Mouse (Mus musculus) fibroblast of lung, adult 2 months (primary cell): ENCODE measurements at regions not wholly inside any gene's neighbourhood (a gene's known extent, or its start where the extent isn't known, plus 50 kb on each side); places are given as distances from the start of the nearest gene placed in this dataset.
"Not testable (repeated sequence)": the region's sequence is repeated elsewhere in the genome, so short reads cannot be mapped to it uniquely, and the experiment has no call there.

ENCODE experiments used
- DNase-seq: peaks from one replicate; pipeline ENCODE4 v3.0.0-alpha.2; 2011; ENCODE audit warnings: low read depth

DNA sequence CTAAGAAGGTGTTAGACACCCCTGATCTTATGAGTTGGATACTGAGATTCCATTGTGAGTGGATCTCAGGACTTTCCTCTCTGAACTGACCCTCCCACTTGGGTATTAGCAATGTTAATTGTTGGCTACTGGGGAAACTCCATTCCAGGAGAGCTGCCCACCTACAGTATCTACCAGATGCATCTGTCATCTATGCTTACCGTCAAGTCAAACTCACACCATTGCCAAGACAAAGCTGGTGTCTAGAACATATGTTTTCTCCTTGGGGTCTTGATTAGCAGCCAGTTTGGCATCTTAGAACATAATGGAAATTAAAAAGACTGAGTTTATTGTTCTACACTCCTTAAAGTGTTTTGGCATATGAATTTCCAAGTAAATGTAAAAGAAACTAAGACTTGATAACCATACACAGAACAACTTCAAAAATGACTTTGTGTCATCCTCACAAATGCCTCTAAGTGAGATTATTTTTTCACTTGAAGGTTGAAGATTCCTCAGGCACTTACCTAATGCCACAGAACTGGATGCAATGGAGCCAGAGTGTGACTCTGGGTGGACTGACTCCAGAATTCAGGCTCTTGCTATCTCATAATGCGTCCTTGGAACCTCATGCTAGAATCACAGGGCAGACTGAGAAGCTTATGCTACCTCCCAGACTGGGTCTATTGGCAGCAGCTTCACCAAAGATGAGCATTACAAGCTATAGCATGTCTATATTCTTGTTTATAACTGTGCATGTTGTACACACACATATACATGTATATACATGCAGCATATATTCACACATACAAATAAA lies 107.5 kb upstream of the Rnf152 start:
- DNase-seq = no peak

GRCm38 (mm10) chr1:105462695-105463094 lies 106.2 kb upstream of the Rnf152 start:
- DNase-seq = no peak

DNA sequence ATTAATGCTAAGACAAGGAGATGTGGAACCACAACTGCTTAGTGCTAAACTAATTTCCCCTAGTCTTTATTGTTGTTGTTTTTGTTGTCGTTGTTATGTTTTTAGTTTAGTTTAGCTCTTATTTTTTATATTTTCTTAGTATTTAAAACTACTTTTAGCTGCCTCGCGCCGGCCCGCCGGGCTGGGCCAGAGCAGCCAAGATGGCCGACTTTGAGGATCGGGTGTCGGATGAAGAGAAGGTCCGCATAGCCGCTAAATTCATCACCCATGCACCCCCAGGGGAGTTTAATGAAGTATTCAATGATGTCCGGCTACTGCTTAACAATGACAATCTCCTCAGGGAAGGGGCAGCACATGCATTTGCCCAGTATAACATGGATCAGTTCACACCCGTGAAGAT lies 99.3 kb upstream of the Rnf152 start:
- DNase-seq = not testable (repeated sequence)

- DNase-seq = no peak
These were observed 98.2 kb upstream of the Rnf152 start for GRCm38 (mm10) chr1:105454687-105455086.

DNA sequence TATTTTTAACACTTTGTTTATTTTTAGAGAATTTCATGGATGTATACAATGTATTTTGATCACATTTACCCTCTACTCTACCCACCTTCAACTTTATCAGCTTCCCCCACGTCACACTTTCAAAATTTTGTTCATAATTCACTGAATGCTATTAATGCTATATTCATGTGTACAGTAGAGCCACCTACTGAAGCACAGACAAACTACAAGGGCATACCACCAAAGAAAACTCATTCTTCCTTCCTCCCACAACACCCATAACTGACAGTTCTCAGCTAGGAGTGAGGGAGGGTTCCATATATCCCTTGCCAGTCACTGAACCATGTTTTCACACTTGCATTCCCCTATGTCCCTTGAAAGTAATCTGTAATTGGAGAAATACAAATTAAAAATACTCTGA lies 89.7 kb upstream of the Rnf152 start:
- DNase-seq = no peak

DNA sequence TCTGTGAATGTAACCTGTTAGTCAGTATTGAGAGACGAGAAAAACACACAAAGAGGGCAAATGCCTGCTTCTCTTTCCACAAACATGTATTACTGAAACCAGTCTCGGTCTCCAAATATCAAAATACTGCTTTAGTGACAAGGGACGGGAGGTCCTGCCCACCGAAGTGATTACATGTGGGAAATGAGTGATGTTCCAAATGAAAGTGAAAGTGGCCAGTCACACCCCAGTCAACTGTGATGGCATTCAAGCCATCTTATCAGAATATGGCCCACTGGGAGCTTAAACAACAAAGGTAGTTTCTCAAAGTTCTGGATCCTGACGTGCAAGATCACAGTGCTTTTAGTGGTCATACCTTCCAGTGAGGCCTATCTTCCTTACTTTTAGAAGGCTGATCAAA lies 87.0 kb upstream of the Rnf152 start:
- DNase-seq = no peak

GRCm38 (mm10) chr1:105440296-105440695 lies 83.8 kb upstream of the Rnf152 start:
- no peak for DNase-seq

GRCm38 (mm10) chr1:105434631-105435403 lies 78.3 kb upstream of the Rnf152 start:
- no peak for DNase-seq

DNA sequence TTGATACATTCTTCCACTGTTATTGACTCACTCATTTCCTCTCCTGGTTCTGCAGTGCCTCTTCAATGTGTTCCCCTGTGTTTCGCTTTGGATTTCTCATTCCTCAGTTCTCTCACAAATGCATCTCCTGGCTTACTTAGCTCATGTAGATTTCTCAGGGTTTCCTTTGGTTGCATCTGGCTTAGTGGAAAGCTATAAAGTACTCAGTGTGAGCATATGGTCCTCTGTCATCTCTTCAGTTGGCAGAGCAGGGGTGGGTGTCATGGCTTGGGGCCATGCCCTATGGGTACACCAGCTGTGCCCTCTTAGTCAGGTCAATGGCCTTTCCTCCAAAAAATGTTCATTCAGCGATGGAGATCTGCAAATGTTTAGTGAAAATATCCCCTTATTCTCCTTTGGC lies 77.4 kb upstream of the Rnf152 start:
- DNase-seq = no peak

- peak; percentile 44 for DNase-seq
These were observed 75.3 kb upstream of the Rnf152 start for GRCm38 (mm10) chr1:105431803-105432202.

DNA sequence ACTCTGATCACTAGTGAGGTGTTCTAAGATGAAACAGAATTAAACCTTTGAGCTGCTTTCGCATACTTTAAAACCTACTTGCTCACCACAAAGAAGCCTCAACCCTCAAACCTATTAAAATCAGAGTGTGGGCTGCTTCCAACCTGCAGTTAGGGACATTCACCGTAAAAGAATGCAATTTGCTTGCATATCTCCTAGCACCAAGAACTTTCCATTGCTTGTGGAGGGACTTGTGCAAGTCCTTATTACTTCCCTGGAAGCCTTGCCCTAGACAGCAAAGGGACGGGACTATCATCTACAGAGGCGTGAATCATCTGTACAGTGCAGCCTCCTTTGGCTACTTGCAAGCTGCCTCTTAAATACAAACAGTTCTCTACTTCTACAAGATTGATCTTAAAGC lies 74.2 kb upstream of the Rnf152 start:
- DNase-seq = no peak

DNA sequence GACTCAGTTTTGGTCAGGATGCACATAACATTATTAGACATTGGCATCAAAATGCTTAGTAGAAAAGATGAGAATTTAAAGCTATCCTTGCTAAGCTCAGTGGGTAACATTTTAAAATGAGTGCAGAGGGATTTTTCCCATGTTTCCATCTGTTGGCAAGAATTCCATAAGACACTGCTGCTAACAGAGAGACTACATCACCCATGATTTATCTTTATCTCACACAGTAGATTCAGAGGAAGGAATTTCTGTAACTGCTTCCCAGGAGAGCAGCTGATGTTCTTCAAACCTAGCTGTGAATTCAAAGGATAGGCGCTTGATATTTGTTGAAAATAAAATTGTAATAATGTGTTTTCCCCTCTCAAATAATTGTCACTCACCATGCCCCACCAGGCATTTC lies 71.7 kb upstream of the Rnf152 start:
- no peak for DNase-seq

- no peak for DNase-seq
These were observed 69.6 kb upstream of the Rnf152 start for GRCm38 (mm10) chr1:105426086-105426485.

DNA sequence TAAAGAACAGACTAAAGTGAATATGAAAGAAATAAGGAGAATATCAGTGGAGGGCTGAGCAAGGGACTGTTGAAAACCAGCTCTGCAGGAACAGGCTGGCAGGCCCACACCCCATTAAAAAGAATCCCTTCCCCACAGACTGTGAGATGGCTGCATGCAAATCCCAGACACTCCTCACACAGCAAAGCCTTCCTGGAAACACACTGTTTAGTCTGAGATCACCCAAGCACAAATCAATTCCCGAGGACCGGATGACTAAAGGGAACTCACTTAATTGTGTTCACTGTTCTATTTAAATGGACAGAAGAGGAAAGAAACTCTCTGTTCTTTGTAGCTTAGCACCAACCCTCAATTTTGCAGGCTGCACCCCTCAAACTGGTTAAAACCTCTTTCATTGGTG lies 66.9 kb upstream of the Rnf152 start:
- no peak for DNase-seq

DNA sequence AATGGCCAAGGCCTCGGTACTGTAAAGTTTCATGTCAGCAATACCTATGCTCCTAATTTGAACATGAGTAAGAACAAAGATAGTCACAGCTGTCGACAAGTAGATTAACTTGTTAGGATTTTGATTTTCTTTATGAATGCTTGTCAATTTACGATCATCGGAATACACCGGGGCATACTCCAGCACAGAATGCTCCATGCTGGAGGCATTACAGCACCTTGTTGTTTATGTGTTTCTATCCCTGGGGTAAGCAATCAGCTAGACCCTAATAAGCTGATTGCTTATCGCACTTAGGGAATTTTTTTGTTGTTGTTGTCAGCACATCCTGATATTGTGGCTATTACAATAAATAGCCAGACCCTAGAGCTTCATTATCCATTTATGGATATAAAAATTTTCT lies 66.4 kb upstream of the Rnf152 start:
- DNase-seq = no peak

DNA sequence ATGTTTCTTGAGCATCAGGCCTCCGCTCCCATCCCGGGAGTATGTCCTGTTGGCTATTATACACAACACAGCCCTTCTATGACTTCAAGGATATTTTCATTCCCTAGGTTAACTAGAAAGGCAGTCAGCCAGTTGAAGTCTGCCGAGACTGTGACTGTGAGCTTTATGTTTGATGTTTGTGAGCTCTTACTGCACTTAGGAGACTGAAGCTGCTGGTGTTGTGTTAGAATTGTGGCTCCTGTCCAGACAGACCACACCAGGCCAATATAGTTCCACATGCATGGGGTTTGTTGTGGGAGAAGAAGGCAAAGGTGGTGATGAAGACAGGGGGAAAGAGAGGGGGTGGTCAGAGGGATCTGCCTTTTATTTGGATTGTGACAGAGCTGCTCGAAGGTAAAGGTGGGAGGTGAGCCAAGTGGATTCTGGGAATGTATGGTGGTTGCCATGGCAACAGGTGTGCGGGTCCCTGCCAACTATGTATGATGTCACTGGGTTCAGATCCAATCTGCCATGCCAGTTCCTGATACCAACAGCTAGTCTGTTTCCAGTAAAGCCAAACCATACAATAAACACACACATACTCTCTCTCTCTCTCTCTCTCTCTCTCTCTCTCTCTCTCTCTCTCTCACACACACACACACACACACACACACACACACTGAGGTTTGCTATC lies 64.0 kb upstream of the Rnf152 start:
- no peak for DNase-seq
